Mouse (Mus musculus): Measurements from ENCODE around the gene Tecta.

- no peak for TF ChIP-seq CTCF (IDR thresholded peaks at IDR 0.05; ENCODE audit: low read depth, low read length)
- no peak for TF ChIP-seq POLR2A (IDR thresholded peaks at IDR 0.05; ENCODE audit: borderline replicate concordance, low read depth, low read length)
These were observed 70.0 kb downstream of the Tecta start for GRCm38 (mm10) chr9:42329753-42330152.

All from bone marrow macrophage, adult 2 months (primary cell).